Mouse (Mus musculus) layer of hippocampus, adult 18-20 months (tissue): Measurements from ENCODE around the gene Skap2. TPM values are rescaled to one million over a fixed set of nuclear protein-coding genes. Genes with fewer than 3 reads are reported as not detected.

Experiments used
- DNase-seq, 2 experiments: peaks; one replicate each; pipeline ENCODE4 v3.0.0; 2022; ENCODE audit warnings: low spot score in 2 of 2
- total RNA-seq, 2 experiments: library from RNA; stranded (reverse); gene quantifications; 2 replicates each; pipeline ENCODE4 v1.2.3; 2021

Gene Skap2
- total RNA-seq, 2 experiments from 2014 or later = 20.8 to 21.4 TPM

GRCm38 (mm10) chr6:51894717-51895116 lies 117.6 kb downstream of the Skap2 start:
- peak in 1 of 2 experiments; percentile 35 for DNase-seq

- no peak for DNase-seq
Observed at GRCm38 (mm10) chr6:51890356-51890755, 122.0 kb downstream of the Skap2 start.

DNA sequence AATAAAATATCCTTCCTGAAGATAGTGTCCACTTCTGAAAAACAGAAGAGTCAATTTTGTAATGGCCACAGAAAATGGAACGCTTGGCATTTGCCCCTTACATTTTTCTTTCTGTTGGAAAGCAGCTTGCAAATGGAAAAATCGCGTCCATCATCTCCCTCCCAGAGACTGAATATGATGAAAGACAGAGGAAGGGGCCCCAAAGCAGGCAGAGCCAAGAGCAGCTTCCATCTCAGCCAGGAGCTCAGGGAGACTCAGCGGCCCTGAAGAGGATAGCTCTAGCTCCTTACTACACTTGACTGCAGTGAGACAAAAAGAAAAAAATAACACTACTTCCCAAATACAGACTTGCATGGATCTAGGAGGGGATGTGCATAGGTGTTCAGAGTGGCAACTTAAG lies 122.5 kb downstream of the Skap2 start:
- no peak for DNase-seq

GRCm38 (mm10) chr6:51886902-51887431 lies 125.4 kb downstream of the Skap2 start:
- no peak for DNase-seq

DNA sequence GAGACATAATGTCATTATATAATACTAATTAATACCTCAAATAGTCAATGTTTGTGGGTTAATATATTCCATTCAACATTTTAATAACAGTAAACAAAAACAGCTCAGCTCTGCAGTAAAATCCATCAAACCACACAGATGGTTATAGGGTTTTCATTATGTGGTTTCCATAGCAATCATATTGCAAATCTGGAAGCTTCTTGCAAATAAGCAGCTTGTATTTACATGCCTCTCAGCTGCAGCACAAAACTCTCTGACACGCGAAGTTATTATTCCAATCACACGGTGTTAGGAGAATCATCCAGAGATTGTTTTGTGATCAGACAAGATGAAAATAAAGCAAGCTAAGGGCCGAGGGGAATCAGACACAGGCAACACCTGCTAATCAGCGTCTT lies 129.5 kb downstream of the Skap2 start:
- peak in 1 of 2 experiments; percentile 73 for DNase-seq

DNA sequence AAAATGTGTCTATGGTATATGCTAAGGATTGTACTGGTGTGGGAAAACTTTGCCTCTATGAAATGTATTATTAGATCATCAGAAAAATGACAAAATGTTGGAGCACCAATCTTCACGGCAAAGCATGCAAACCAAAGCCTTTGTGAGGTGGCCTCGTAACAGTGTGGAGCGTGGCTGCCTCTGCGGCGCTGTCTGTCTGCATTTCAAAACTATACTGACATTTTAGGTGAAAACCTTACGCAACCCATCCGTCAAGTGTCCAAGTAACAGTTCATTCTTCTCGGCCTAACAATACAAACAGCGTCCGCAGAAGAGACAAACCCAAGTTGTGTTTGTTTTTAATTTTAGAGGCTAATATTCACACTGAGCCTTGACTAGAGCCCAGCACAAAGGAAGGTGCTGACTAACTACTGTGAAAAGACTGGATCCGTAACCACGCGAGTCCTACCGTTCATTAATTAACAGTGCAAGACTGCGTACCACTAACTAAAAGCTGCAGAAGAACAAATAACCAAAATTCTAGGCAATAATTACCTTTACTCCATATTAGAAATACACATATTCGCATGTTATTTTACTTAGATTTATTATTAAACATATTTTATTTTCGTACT lies 130.0 kb downstream of the Skap2 start:
- DNase-seq = peak in 1 of 2 experiments; percentile 24

DNA sequence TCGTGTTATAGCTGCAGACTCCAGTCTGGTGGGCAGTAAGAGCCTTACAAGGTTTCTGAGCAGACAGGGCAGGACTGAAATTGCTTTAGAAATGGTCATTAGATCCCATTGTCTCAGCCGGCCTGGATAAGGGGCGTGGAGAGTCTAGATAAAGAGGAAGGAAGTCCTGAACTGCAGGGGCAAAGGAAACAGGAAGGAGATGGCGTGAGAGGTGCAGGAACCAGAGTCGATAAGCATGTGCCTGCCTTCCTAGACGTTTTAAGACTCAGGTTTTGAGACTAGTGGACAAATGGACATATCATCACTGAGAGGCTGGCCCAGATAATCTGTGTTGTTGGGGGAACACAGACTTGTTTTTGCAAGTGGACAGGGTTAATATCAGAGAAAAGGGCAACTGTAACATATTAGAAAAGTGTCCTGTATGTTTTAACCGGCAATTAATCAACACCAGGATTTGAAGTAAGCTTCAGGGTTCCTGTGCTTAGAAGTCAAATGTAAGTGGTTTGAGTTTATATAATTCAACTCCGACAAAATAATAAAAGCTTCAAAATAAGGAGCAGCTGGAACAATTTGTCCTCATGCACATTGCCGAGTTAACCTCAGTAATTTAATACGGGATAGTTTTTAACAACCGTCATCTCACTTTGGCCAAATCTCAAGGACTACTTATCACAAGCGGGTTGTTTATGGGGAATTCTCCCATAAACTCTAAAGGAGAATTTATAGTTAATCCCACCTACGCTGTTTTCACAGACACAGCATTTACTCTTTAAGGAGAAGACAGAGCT lies 131.0 kb downstream of the Skap2 start:
- DNase-seq = peak in 1 of 2 experiments; percentile 17

- no peak for DNase-seq
Observed at GRCm38 (mm10) chr6:51880778-51881177, 131.6 kb downstream of the Skap2 start.

- no peak for DNase-seq
Observed at GRCm38 (mm10) chr6:51878551-51878950, 133.8 kb downstream of the Skap2 start.

DNA sequence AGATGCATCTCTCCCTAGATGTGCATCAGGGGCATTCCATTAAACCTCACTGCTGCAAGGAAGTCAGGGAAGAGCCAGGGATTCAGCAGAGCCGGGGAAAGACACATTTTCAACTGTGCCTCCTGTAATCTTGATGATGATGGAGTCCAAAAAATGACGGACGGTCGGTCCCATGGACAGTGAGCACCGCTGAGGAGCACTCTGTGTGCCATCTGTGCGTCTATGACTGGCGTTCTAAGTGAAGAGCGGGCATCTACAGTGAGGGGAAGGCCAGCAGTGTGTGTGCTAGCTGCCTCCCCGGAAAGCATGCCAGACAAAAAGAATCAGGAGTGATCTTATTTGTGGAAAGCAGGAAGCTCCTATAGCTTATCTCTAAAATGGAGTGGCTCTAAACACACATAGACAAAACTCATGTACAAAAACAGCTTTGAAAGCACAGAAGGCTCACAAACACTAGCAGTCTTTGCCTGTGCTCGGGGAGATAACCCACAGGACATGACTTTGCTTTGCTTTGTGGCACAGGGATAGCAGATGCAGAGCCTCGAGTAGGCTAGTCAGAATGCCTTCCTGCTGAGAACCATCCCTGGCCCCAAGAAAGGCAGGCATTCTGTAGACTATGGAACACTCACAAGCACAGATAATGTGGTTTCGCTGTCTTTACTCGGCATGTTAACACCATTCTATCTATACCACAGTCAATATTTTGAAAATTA lies 135.4 kb downstream of the Skap2 start:
- DNase-seq = no peak

DNA sequence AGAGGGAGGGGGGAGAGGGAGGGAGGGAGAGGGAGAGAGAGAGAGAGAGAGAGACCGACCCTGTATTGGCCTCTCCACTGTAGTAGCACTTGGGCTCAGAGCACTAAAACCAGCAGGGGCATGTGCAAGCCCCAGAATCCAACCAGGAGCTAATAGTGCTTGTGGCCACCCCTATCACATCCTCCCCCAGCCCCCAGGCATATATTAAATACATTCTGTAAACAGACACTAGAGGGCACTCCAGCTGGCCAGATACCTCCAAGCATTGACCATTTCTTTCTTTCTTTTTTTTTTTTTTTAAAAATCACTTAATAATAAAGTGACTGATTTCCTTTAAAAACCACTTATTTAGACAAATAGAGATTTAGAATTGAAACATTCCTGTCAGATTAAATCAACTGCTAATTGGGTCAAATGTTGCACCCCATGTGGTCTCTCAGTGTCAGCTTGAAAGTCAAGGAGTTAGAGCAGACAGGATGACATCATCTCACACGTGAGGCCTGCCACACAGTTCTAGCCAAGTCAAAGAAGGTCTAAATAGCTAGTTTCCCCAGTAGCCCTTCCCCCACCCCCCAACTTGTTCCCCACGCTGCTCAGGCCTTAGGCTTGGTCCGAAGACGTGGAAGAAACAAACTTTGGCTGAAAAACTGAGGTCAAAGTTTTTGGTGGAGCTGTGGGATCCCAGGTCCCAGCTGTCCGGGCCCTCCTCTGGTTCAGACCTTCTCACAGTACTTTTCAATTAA lies 136.3 kb downstream of the Skap2 start:
- no peak for DNase-seq

DNA sequence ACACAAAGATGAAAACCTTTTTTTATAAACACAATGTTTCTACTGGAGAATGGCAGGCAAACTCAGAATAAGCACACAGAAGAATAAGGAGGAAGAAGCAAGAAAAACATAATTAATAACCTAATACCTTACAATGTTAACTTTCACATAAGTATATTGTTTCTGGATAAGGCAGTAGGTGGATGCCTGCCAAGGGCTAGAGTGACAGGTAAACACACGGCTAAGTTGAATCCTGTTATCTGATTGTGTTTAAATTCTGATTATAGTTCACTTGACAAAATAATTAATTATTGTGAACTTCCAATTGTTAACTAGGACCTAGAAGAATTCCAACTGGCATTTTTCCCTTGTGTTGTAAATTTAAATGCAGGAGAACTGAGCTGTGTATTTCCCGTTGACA lies 138.3 kb downstream of the Skap2 start:
- DNase-seq = no peak

GRCm38 (mm10) chr6:51871135-51871534 lies 141.2 kb downstream of the Skap2 start:
- peak in 1 of 2 experiments; percentile 60 for DNase-seq

GRCm38 (mm10) chr6:51870294-51870693 lies 142.1 kb downstream of the Skap2 start:
- no peak for DNase-seq

DNA sequence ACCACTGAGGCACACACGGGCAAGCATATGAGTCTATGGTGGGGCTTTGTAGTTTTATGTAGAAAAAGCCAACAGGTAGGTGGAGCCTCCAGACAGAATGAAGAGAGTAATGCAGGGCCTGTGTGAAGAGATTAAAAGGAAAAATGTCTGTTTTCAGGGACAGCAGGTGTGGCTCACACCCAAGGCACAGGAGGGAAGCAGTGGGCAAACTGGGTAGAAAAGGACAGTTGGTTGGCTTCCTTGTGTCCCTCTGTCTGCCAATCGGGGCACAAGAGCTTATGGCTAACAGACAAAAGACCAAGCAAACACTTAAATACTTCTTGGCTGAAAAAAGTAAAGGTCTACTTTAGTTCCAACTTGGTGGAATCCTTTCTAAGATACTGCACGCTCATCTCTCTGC lies 145.8 kb downstream of the Skap2 start:
- DNase-seq = no peak

- DNase-seq = no peak
Observed at GRCm38 (mm10) chr6:51863508-51863907, 148.8 kb downstream of the Skap2 start.

GRCm38 (mm10) chr6:51860300-51860699 lies 152.0 kb downstream of the Skap2 start:
- no peak for DNase-seq

- peak; percentile 89 to 98 for DNase-seq
Observed at GRCm38 (mm10) chr6:51857821-51858220, 154.5 kb downstream of the Skap2 start.

DNA sequence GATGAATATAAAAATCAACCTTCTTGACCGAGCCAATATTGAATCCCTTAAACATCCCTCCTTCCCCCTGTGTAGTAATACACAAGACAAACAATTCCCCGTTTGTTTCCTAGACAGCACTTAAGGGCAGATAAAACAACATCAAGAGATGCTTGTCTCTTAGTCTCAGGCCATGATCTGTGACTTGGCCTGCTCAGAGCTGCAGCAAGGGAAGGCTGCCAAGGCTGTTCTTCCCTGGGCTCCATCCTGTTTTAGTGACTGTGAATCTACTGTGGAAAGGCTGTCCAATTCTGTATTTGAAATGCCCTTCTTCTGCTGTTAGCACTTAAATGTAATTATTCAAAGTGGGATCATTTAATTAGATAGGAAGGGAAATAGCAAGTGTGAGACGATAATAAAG lies 159.1 kb downstream of the Skap2 start:
- no peak for DNase-seq

- no peak for DNase-seq
Observed at GRCm38 (mm10) chr6:51852643-51853042, 159.7 kb downstream of the Skap2 start.

DNA sequence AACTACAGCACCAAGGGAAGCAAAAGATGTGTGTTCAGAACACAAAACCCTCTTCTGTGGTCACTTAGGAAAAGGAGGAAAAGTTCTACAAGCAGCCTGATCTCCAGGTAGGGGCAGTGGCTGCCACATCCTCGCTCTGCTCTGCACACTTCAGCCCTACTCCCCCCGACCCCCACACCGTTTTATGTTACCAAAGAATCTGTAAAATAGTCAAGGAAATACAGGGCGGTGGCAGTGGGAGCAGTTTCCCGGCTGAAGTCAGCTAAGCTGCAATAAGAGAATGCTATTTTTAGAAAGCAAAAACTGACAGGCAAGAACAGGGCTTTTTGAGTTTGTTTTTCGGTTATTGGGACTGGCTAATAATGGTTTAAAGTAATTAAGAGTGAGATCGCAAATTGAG lies 160.8 kb downstream of the Skap2 start:
- DNase-seq = no peak
